Mouse (Mus musculus): ENCODE measurements around the gene Pold1. TPM values are rescaled to one million over a fixed set of nuclear protein-coding genes. Genes with fewer than 3 reads are reported as not detected.

Pold1 gene
- polyA plus RNA-seq, 2 experiments, result 37.5 to 46.7 TPM

DNA sequence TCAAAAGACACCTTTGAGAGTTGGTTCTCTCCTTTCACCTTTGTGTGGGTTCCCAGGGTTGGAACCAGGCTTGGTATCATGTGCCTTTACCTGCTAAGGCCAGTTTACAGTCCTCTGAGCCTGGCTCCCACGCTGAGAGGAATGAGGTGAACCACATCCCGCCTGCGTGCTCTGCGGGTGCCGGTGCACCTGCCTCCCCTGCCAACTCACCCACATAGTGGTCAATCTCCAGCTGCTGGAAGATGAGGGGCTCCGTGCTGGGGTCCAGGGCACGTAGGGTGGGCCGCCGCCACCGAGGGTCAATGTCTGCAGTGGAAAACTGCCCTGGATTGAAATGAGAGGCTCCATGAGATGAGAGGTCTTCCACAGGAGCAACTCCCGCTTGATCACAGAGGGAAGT lies 6.1 kb downstream of the Pold1 start:
- H3K4me2 ChIP-seq (ENCODE audit: low read depth), result no peak overlapping the region
- H3K27ac ChIP-seq, result no peak overlapping the region
- H3K36me3 ChIP-seq (replicated peaks; ENCODE audit: control insufficient read depth, insufficient read depth, low read depth), result peaks cover 49% of the 10 kb centered on the region
- H3K9ac ChIP-seq (replicated peaks), result no peak overlapping the region
- H3K9me3 ChIP-seq (ENCODE audit: control insufficient read depth, low read length), result no peaks in the 10 kb centered on the region
- no peak overlapping the region for H3K4me3 ChIP-seq (ENCODE audit: insufficient read depth in 1 of 2, low read depth in 2 of 2, low read length in 2 of 2)
- no peaks in the 10 kb centered on the region for H3K27me3 ChIP-seq (ENCODE audit: control insufficient read depth, insufficient read depth, low read length)
- no peak for ATAC-seq (ENCODE audit: insufficient read depth)
- WGBS (ENCODE audit: insufficient replicate concordance), result 87% methylated on average over 11 of the region's 11 CpGs
- H3K4me1 ChIP-seq (replicated peaks; ENCODE audit: control insufficient read depth in 2 of 2, insufficient read depth in 2 of 2, low read length in 1 of 2), result peaks cover 5 to 7% of the 10 kb centered on the region in 2 experiments
- no peak for DNase-seq (ENCODE audit: low read depth in 3 of 3, low spot score in 3 of 3)
- no peak for TF ChIP-seq EP300 (IDR thresholded peaks at IDR 0.05; ENCODE audit: low read depth)
- TF ChIP-seq CTCF (IDR thresholded peaks at IDR 0.05; ENCODE audit: low read depth), result no peak

DNA sequence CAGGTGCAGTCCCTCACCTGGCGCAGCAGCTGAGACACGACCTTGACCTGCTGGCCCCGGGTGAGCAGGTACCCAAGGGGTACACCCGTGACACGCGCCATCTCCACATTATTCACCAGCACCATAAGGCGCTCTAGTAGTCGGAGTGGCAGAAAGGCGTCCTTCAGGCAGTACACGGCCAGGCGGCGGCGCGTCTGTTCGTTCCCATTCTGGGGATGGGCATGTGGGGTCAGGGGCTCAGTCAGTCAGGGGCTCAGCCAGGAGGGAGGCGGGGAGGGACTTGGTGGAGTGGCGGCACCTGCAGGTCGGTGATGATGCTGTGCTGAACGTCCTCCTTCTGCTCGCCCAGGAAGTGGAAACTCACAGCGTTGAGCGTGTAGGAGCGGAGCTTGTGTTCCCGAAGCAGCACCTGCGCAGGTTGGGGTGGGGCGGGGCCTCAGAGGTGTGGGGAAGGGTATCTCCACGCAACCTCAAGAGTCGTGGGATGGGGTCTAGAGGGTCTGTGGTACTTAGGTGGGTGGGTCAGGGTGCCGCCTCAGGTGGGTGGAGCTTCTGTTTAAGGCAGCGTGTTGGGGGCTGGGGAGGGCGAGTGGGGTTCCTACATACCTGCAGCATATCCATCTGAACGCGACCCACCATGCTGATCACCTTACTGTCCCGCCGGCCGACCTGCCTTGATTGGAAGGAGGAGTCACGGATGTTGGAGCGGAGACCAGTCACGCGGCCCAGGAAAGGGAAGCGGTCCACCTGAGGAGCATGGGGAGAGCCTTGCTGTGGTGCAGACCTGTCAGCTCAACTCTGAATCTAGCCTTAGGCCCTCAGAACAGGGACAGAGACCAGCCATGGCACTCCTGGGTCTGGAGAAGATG lies 9.7 kb downstream of the Pold1 start:
- Histone ChIP-seq H3K4me3 (ENCODE audit: insufficient read depth in 1 of 2, low read depth in 2 of 2, low read length in 2 of 2) (no peak overlapping the region), H3K4me1 (replicated peaks; ENCODE audit: control insufficient read depth in 2 of 2, insufficient read depth in 2 of 2, low read length in 1 of 2) (no peaks in the 10 kb centered on the region), H3K9ac (replicated peaks) (no peak overlapping the region), H3K4me2 (ENCODE audit: low read depth) (no peak overlapping the region), H3K9me3 (ENCODE audit: control insufficient read depth, low read length) (no peaks in the 10 kb centered on the region), H3K36me3 (replicated peaks; ENCODE audit: control insufficient read depth, insufficient read depth, low read depth) (peaks cover 81% of the 10 kb centered on the region), H3K27me3 (ENCODE audit: control insufficient read depth, insufficient read depth, low read length) (no peaks in the 10 kb centered on the region), H3K27ac (no peak overlapping the region)
- ATAC-seq (ENCODE audit: insufficient read depth) (no peak), DNase-seq (ENCODE audit: low read depth in 3 of 3, low spot score in 3 of 3) (no peak)
- 89% methylated on average over 41 of the region's 41 CpGs for WGBS (ENCODE audit: insufficient replicate concordance)
- TF ChIP-seq EP300 (IDR thresholded peaks at IDR 0.05; ENCODE audit: low read depth) (no peak), CTCF (IDR thresholded peaks at IDR 0.05; ENCODE audit: low read depth) (no peak)

DNA sequence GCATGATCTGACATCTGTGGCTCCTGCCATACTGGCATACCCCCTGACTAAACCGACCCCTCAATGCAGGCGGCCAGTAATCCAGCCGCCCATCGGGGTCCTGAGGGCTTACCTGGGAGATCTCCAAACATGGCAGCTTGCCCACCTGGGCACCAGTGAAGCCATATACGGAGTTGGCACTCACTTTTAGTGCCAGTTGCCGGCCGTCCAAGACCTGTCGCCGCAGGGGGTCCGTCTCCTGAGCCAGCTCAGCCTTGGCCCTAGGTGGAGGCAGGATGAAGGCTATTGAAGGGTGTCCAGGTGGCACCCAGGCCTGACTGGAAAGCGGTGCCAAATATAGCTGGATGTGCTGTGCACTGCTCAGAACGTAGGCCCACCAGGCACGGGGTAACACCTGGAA lies 11.2 kb downstream of the Pold1 start:
- H3K4me2 ChIP-seq (ENCODE audit: low read depth), result no peak overlapping the region
- peaks cover 79% of the 10 kb centered on the region for H3K36me3 ChIP-seq (replicated peaks; ENCODE audit: control insufficient read depth, insufficient read depth, low read depth)
- no peak overlapping the region for H3K27ac ChIP-seq
- TF ChIP-seq CTCF (IDR thresholded peaks at IDR 0.05; ENCODE audit: low read depth), result no peak
- TF ChIP-seq EP300 (IDR thresholded peaks at IDR 0.05; ENCODE audit: low read depth), result no peak
- H3K9ac ChIP-seq (replicated peaks), result no peak overlapping the region
- DNase-seq (ENCODE audit: low read depth in 3 of 3, low spot score in 3 of 3), result no peak
- H3K27me3 ChIP-seq (ENCODE audit: control insufficient read depth, insufficient read depth, low read length), result no peaks in the 10 kb centered on the region
- no peak overlapping the region for H3K4me3 ChIP-seq (ENCODE audit: insufficient read depth in 1 of 2, low read depth in 2 of 2, low read length in 2 of 2)
- WGBS (ENCODE audit: insufficient replicate concordance), result 87% methylated on average over 13 of the region's 13 CpGs
- H3K4me1 ChIP-seq (replicated peaks; ENCODE audit: control insufficient read depth in 2 of 2, insufficient read depth in 2 of 2, low read length in 1 of 2), result no peaks in the 10 kb centered on the region
- no peaks in the 10 kb centered on the region for H3K9me3 ChIP-seq (ENCODE audit: control insufficient read depth, low read length)
- no peak for ATAC-seq (ENCODE audit: insufficient read depth)

DNA sequence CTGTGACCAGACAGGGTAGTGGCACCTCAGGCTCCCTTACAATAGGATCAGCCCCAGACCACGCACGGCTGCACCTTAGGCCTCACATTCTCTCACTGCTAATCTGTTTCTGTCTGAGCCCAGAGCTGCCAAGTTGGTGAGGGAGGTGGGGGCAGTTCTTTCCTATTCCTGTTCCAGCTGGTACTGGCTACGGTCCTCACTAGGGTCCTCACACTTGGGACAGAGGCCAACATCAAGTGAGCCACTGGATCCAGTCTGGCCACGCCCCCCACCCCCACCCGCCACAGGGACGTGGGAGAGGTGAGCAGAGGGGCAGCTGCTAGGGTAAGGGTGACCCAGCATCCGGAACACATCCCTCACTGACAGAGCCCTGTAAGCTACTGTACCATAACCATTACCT lies 11.6 kb downstream of the Pold1 start:
- Histone ChIP-seq H3K36me3 (replicated peaks; ENCODE audit: control insufficient read depth, insufficient read depth, low read depth) (peaks cover 75% of the 10 kb centered on the region), H3K4me1 (replicated peaks; ENCODE audit: control insufficient read depth in 2 of 2, insufficient read depth in 2 of 2, low read length in 1 of 2) (no peaks in the 10 kb centered on the region), H3K27me3 (ENCODE audit: control insufficient read depth, insufficient read depth, low read length) (no peaks in the 10 kb centered on the region), H3K27ac (no peak overlapping the region), H3K9me3 (ENCODE audit: control insufficient read depth, low read length) (no peaks in the 10 kb centered on the region), H3K9ac (replicated peaks) (no peak overlapping the region), H3K4me2 (ENCODE audit: low read depth) (no peak overlapping the region), H3K4me3 (ENCODE audit: insufficient read depth in 1 of 2, low read depth in 2 of 2, low read length in 2 of 2) (no peak overlapping the region)
- 75% methylated on average over 7 of the region's 7 CpGs for WGBS (ENCODE audit: insufficient replicate concordance)
- no peak for ATAC-seq (ENCODE audit: insufficient read depth)
- DNase-seq (ENCODE audit: low read depth in 3 of 3, low spot score in 3 of 3), result no peak
- TF ChIP-seq CTCF (IDR thresholded peaks at IDR 0.05; ENCODE audit: low read depth), result no peak
- no peak for TF ChIP-seq EP300 (IDR thresholded peaks at IDR 0.05; ENCODE audit: low read depth)

- DNase-seq (ENCODE audit: low read depth in 3 of 3, low spot score in 3 of 3) (no peak), ATAC-seq (ENCODE audit: insufficient read depth) (no peak)
- no peak for TF ChIP-seq CTCF (IDR thresholded peaks at IDR 0.05; ENCODE audit: low read depth)
- TF ChIP-seq EP300 (IDR thresholded peaks at IDR 0.05; ENCODE audit: low read depth), result no peak
- Histone ChIP-seq H3K4me1 (replicated peaks; ENCODE audit: control insufficient read depth in 2 of 2, insufficient read depth in 2 of 2, low read length in 1 of 2) (no peaks in the 10 kb centered on the region), H3K9ac (replicated peaks) (no peak overlapping the region), H3K4me2 (ENCODE audit: low read depth) (no peak overlapping the region), H3K9me3 (ENCODE audit: control insufficient read depth, low read length) (no peaks in the 10 kb centered on the region), H3K4me3 (ENCODE audit: insufficient read depth in 1 of 2, low read depth in 2 of 2, low read length in 2 of 2) (no peak overlapping the region), H3K27me3 (ENCODE audit: control insufficient read depth, insufficient read depth, low read length) (no peaks in the 10 kb centered on the region), H3K27ac (no peak overlapping the region), H3K36me3 (replicated peaks; ENCODE audit: control insufficient read depth, insufficient read depth, low read depth) (peaks cover 72% of the 10 kb centered on the region)
- WGBS (ENCODE audit: insufficient replicate concordance), result 87% methylated on average over 6 of the region's 6 CpGs
Measured at GRCm38 (mm10) chr7:44536590-44536968, 12.1 kb downstream of the Pold1 start.
